Comparison of ENCODE assay signal across 9 mouse cellular contexts in the genomic region with DNA sequence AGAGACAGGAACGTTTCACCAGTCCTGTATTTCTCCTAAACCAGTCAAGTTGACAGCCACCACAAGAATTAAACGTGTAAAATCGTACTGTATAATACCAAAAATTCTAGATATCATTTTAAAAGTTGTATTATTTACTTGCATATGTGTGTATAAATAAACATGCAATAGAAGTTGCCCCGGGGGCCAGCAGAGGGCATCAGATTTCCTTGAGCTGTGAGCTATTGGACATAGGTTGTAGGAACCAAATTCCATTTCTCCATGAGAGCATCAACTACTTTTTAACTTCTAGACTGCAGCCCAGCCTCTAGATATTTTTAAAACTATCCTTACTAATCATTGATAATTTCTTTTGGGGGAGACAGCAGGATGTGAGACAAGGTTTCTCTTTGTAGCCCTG. TPM values are rescaled to one million over a fixed set of nuclear protein-coding genes. Genes with fewer than 3 reads are reported as not detected.
A peak's percentile ranks its signal among the peaks of the same experiment; 100 is the strongest.
DNase-seq lines count a peak whose midpoint lies in the region; ATAC-seq lines count a peak whose summit lies in the region.
"Had no signal": no experiment of that assay in that cellular context is flagged by ENCODE, and none has a peak within 500 bp of the region (broad histone marks: within the 10 kb centered on the region; RNA-seq: fewer than 3 reads in every experiment).

No protein-coding gene starts in this region.

- H3K36me3 ChIP-seq in hindbrain, embryonic 10.5 days, result peaks cover 85% of the 10 kb centered on the region
- peaks cover 33% of the 10 kb centered on the region for H3K36me3 ChIP-seq in hindbrain, embryonic 16.5 days (ENCODE audit: control insufficient read depth, insufficient read depth, low read length)
- H3K36me3 ChIP-seq in embryonic facial prominence, embryonic 14.5 days (ENCODE audit: control insufficient read depth, insufficient read depth, low read length), result peaks cover 77% of the 10 kb centered on the region
- peaks cover 11% of the 10 kb centered on the region for H3K36me3 ChIP-seq in splenic B cell, adult 2 months (ENCODE audit: control insufficient read depth, insufficient read depth, low read length, poor library complexity, severe bottlenecking)
- H3K36me3 ChIP-seq in forebrain, embryonic 13.5 days (ENCODE audit: poor library complexity, severe bottlenecking), result peaks cover 73% of the 10 kb centered on the region

- H3K4me3 ChIP-seq in hindbrain, embryonic 10.5 days, result no peak overlapping the region
- H3K4me3 ChIP-seq in hindbrain, embryonic 16.5 days (ENCODE audit: low read length), result no peak overlapping the region
- no peak overlapping the region for H3K4me3 ChIP-seq in embryonic facial prominence, embryonic 14.5 days (ENCODE audit: low read depth, low read length)
- H3K4me3 ChIP-seq in forebrain, embryonic 13.5 days, result no peak overlapping the region

- ATAC-seq in hindbrain, embryonic 16.5 days, result no peak
- ATAC-seq in embryonic facial prominence, embryonic 14.5 days (ENCODE audit: low read depth), result no peak
- no peak for ATAC-seq in forebrain, embryonic 13.5 days

- 89% methylated on average over 4 of the region's 4 CpGs for WGBS in hindbrain, embryonic 10.5 days
- 94% methylated on average over 4 of the region's 4 CpGs for WGBS in hindbrain, embryonic 16.5 days
- WGBS in embryonic facial prominence, embryonic 14.5 days, result 89% methylated on average over 4 of the region's 4 CpGs
- WGBS in forebrain, embryonic 13.5 days, result 94% methylated on average over 4 of the region's 4 CpGs

- H3K27ac ChIP-seq in hindbrain, embryonic 10.5 days, result no peak overlapping the region
- H3K27ac ChIP-seq in hindbrain, embryonic 16.5 days (ENCODE audit: low read depth, low read length), result no peak overlapping the region
- H3K27ac ChIP-seq in embryonic facial prominence, embryonic 14.5 days (replicated peaks; ENCODE audit: low read depth, low read length), result no peak overlapping the region
- no peak overlapping the region for H3K27ac ChIP-seq in forebrain, embryonic 13.5 days

- H3K9ac ChIP-seq in hindbrain, embryonic 16.5 days (ENCODE audit: low read depth, low read length), result no peak overlapping the region
- no peak overlapping the region for H3K9ac ChIP-seq in embryonic facial prominence, embryonic 14.5 days (ENCODE audit: low read depth, low read length)
- H3K9ac ChIP-seq in forebrain, embryonic 13.5 days, result no peak overlapping the region

- H3K9me3 ChIP-seq in hindbrain, embryonic 10.5 days, result no peaks in the 10 kb centered on the region
- H3K9me3 ChIP-seq in hindbrain, embryonic 16.5 days (ENCODE audit: control insufficient read depth, low read length), result no peaks in the 10 kb centered on the region
- H3K9me3 ChIP-seq in embryonic facial prominence, embryonic 14.5 days (ENCODE audit: control insufficient read depth, low read length), result no peaks in the 10 kb centered on the region
- no peaks in the 10 kb centered on the region for H3K9me3 ChIP-seq in forebrain, embryonic 13.5 days (replicated peaks)

- no peaks in the 10 kb centered on the region for H3K27me3 ChIP-seq in hindbrain, embryonic 10.5 days (ENCODE audit: insufficient read depth, poor library complexity, severe bottlenecking)
- no peaks in the 10 kb centered on the region for H3K27me3 ChIP-seq in hindbrain, embryonic 16.5 days (replicated peaks; ENCODE audit: control insufficient read depth, insufficient read depth, low read length)
- no peaks in the 10 kb centered on the region for H3K27me3 ChIP-seq in embryonic facial prominence, embryonic 14.5 days (replicated peaks; ENCODE audit: control insufficient read depth, insufficient read depth, low read length)
- H3K27me3 ChIP-seq in splenic B cell, adult 2 months (ENCODE audit: control insufficient read depth, insufficient read depth, low read length, poor library complexity, severe bottlenecking), result no peaks in the 10 kb centered on the region
- H3K27me3 ChIP-seq in forebrain, embryonic 13.5 days, result no peaks in the 10 kb centered on the region

- H3K4me1 ChIP-seq in hindbrain, embryonic 10.5 days (replicated peaks), result no peaks in the 10 kb centered on the region
- no peaks in the 10 kb centered on the region for H3K4me1 ChIP-seq in hindbrain, embryonic 16.5 days (ENCODE audit: control insufficient read depth, insufficient read depth, low read depth, low read length)
- no peaks in the 10 kb centered on the region for H3K4me1 ChIP-seq in embryonic facial prominence, embryonic 14.5 days (ENCODE audit: control insufficient read depth, insufficient read depth, low read length)
- H3K4me1 ChIP-seq in forebrain, embryonic 13.5 days, result no peaks in the 10 kb centered on the region

- no peak overlapping the region for H3K4me2 ChIP-seq in hindbrain, embryonic 16.5 days (ENCODE audit: low read length)
- no peak overlapping the region for H3K4me2 ChIP-seq in embryonic facial prominence, embryonic 14.5 days (ENCODE audit: low read depth, low read length)
- H3K4me2 ChIP-seq in forebrain, embryonic 13.5 days, result no peak overlapping the region

- peak; percentile 27 for DNase-seq in hindbrain, embryonic 10.5 days (ENCODE audit: low spot score)
- DNase-seq in 416B (ENCODE audit: low read depth) (peak; percentile 59), NIH3T3 (ENCODE audit: low read depth) (peak; percentile 73)
- DNase-seq in embryonic facial prominence, embryonic 14.5 days (ENCODE audit: low spot score), result peak; percentile 21
- peak; percentile 5 to 24 for DNase-seq in layer of hippocampus, postnatal 14 days (ENCODE audit: low spot score in 2 of 2)
- DNase-seq in splenic B cell, adult 2 months (ENCODE audit: low read depth, low spot score), result peak; percentile 49

RNA-seq across cellular contexts. Expression of a gene that starts 29.0 kb away (rescaled TPM):
- not detected in 2 replicates for polyA plus RNA-seq in hindbrain, embryonic 10.5 days (2016; fragmentation: Nextera tagmentation; extraction: Ambion mirVana)
- polyA plus RNA-seq in hindbrain, embryonic 16.5 days (2015; fragmentation: Nextera tagmentation; extraction: Ambion mirVana), result not detected in 2 replicates
- 0.14 TPM in 1 of 2 replicates, not detected in the other for polyA plus RNA-seq in embryonic facial prominence, embryonic 14.5 days (2014; fragmentation: Nextera tagmentation; extraction: Ambion mirVana)
- not detected for total RNA-seq in layer of hippocampus, postnatal 14 days (2021)
- not detected in 2 replicates for polyA plus RNA-seq in forebrain, embryonic 13.5 days (2015; fragmentation: Nextera tagmentation; extraction: Ambion mirVana)
- polyA plus RNA-seq: heart, embryonic 14.5 days had no signal

RNA-seq across cellular contexts. Expression of a gene that starts 39.3 kb away (rescaled TPM):
- polyA plus RNA-seq in hindbrain, embryonic 10.5 days (2016; fragmentation: Nextera tagmentation; extraction: Ambion mirVana), result 25.2 and 27.0 TPM in 2 replicates
- 17.9 and 18.3 TPM in 2 replicates for polyA plus RNA-seq in hindbrain, embryonic 16.5 days (2015; fragmentation: Nextera tagmentation; extraction: Ambion mirVana)
- polyA plus RNA-seq in embryonic facial prominence, embryonic 14.5 days (2014; fragmentation: Nextera tagmentation; extraction: Ambion mirVana), result 21.1 and 23.7 TPM in 2 replicates
- 10 to 100 TPM; 57.1 to 59.4 TPM for total RNA-seq in layer of hippocampus, postnatal 14 days (2021)
- 29.9 and 32.0 TPM in 2 replicates for polyA plus RNA-seq in forebrain, embryonic 13.5 days (2015; fragmentation: Nextera tagmentation; extraction: Ambion mirVana)

RNA-seq across cellular contexts. Expression of a gene that starts 48.2 kb away (rescaled TPM):
- polyA plus RNA-seq in hindbrain, embryonic 10.5 days (2016; fragmentation: Nextera tagmentation; extraction: Ambion mirVana), result 34.7 and 35.9 TPM in 2 replicates
- polyA plus RNA-seq in hindbrain, embryonic 16.5 days (2015; fragmentation: Nextera tagmentation; extraction: Ambion mirVana), result 37.9 and 41.9 TPM in 2 replicates
- 29.2 and 30.4 TPM in 2 replicates for polyA plus RNA-seq in embryonic facial prominence, embryonic 14.5 days (2014; fragmentation: Nextera tagmentation; extraction: Ambion mirVana)
- total RNA-seq in layer of hippocampus, postnatal 14 days (2021), result 10 to 100 TPM; 11.8 to 14.0 TPM
- 34.5 and 37.5 TPM in 2 replicates for polyA plus RNA-seq in forebrain, embryonic 13.5 days (2015; fragmentation: Nextera tagmentation; extraction: Ambion mirVana)

RNA-seq across cellular contexts. Expression of a gene that starts 59.4 kb away (rescaled TPM):
- polyA plus RNA-seq in hindbrain, embryonic 10.5 days (2016; fragmentation: Nextera tagmentation; extraction: Ambion mirVana), result 38.6 and 42.9 TPM in 2 replicates
- polyA plus RNA-seq in hindbrain, embryonic 16.5 days (2015; fragmentation: Nextera tagmentation; extraction: Ambion mirVana), result 46.9 and 50.5 TPM in 2 replicates
- polyA plus RNA-seq in embryonic facial prominence, embryonic 14.5 days (2014; fragmentation: Nextera tagmentation; extraction: Ambion mirVana), result 43.2 and 45.7 TPM in 2 replicates
- total RNA-seq in layer of hippocampus, postnatal 14 days (2021), result 10 to 100 TPM; 43.6 to 46.5 TPM
- polyA plus RNA-seq in forebrain, embryonic 13.5 days (2015; fragmentation: Nextera tagmentation; extraction: Ambion mirVana), result 44.1 and 48.1 TPM in 2 replicates

Comparison
In these comparisons a context has a peak if more than half of its experiments do, and no peak if none do; other contexts are left out.
1. DNase-seq: peak in every context shown above with its lines; median percentile 73 in NIH3T3; 59 in 416B; 49 in splenic B cell, adult 2 months; 27 in hindbrain, embryonic 10.5 days; 21 in embryonic facial prominence, embryonic 14.5 days; 14 in layer of hippocampus, postnatal 14 days.